Mouse (Mus musculus) cerebellum, postnatal 4 days (tissue): ENCODE data around the gene Plxnc1.

Source experiments
- DNase-seq, 2 experiments: peaks; one replicate each; pipeline ENCODE4 v3.0.0; 2022; ENCODE audit warnings: low spot score in 2 of 2, mixed read lengths in 1 of 2

Gene Plxnc1

GRCm38 (mm10) chr10:94920526-94920925 is 24.1 kb downstream of the Plxnc1 start:
- no peak for DNase-seq

GRCm38 (mm10) chr10:94919960-94920359 is 24.7 kb downstream of the Plxnc1 start:
- DNase-seq: no peak

GRCm38 (mm10) chr10:94919552-94919951 is 25.1 kb downstream of the Plxnc1 start:
- DNase-seq: no peak

- no peak for DNase-seq
Measured at GRCm38 (mm10) chr10:94918618-94919017, 26.0 kb downstream of the Plxnc1 start.

- DNase-seq: no peak
Measured at GRCm38 (mm10) chr10:94917990-94918389, 26.6 kb downstream of the Plxnc1 start.

- no peak for DNase-seq
Measured at GRCm38 (mm10) chr10:94917354-94917753, 27.3 kb downstream of the Plxnc1 start.

GRCm38 (mm10) chr10:94916610-94917009 is 28.0 kb downstream of the Plxnc1 start:
- no peak for DNase-seq

- DNase-seq: no peak
Measured at GRCm38 (mm10) chr10:94915746-94916145, 28.9 kb downstream of the Plxnc1 start.

- DNase-seq: no peak
Measured at GRCm38 (mm10) chr10:94914081-94914480, 30.6 kb downstream of the Plxnc1 start.

- no peak for DNase-seq
Measured at GRCm38 (mm10) chr10:94913336-94913739, 31.3 kb downstream of the Plxnc1 start.

GRCm38 (mm10) chr10:94912551-94912950 is 32.1 kb downstream of the Plxnc1 start:
- no peak for DNase-seq

GRCm38 (mm10) chr10:94911102-94911501 is 33.5 kb downstream of the Plxnc1 start:
- no peak for DNase-seq

- DNase-seq: no peak
Measured at GRCm38 (mm10) chr10:94910570-94910969, 34.1 kb downstream of the Plxnc1 start.

GRCm38 (mm10) chr10:94909789-94910188 is 34.8 kb downstream of the Plxnc1 start:
- DNase-seq: no peak

- no peak for DNase-seq
Measured at GRCm38 (mm10) chr10:94908976-94909717, 35.5 kb downstream of the Plxnc1 start.

GRCm38 (mm10) chr10:94905689-94906473 is 38.8 kb downstream of the Plxnc1 start:
- peak; percentile 29 to 60 for DNase-seq

GRCm38 (mm10) chr10:94905219-94905618 is 39.4 kb downstream of the Plxnc1 start:
- no peak for DNase-seq

GRCm38 (mm10) chr10:94896950-94897349 is 47.7 kb downstream of the Plxnc1 start:
- DNase-seq: no peak

- no peak for DNase-seq
Measured at GRCm38 (mm10) chr10:94896311-94896710, 48.3 kb downstream of the Plxnc1 start.

- DNase-seq: no peak
Measured at GRCm38 (mm10) chr10:94895876-94896275, 48.8 kb downstream of the Plxnc1 start.

GRCm38 (mm10) chr10:94889735-94890134 is 54.9 kb downstream of the Plxnc1 start:
- DNase-seq: no peak

GRCm38 (mm10) chr10:94883216-94883615 is 61.4 kb downstream of the Plxnc1 start:
- no peak for DNase-seq

GRCm38 (mm10) chr10:94871506-94871905 is 73.1 kb downstream of the Plxnc1 start:
- no peak for DNase-seq
